Mouse (Mus musculus) limb, embryonic 13.5 days (tissue): ENCODE data around the gene Lef1. TPM values are rescaled to one million over a fixed set of nuclear protein-coding genes. Genes with fewer than 3 reads are reported as not detected.

Experiments
- ATAC-seq: fragments of 200-750 bp; cut with Nextera tagmentation; 2 replicates; pipeline ENCODE4 v1.8.0; 2017; ENCODE audit warnings: low read depth, moderate number of reproducible peaks, moderate TSS enrichment; ENCODE audit not compliant: low FRiP score
- H3K27ac ChIP-seq: fragments of 300-500 bp; sonication (generic); 2 replicates; pipeline ENCODE4 v1.5.1; 2015; ENCODE audit warnings: inconsistent platforms, mild to moderate bottlenecking, moderate library complexity
- H3K27me3 ChIP-seq: fragments of 300-500 bp; sonication (generic); 2 replicates; pipeline ENCODE4 v1.6.1; 2015; ENCODE audit warnings: mild to moderate bottlenecking, inconsistent platforms
- H3K36me3 ChIP-seq: fragments of 300-500 bp; sonication (generic); 2 replicates; pipeline ENCODE4 v1.6.1; 2015; ENCODE audit warnings: inconsistent platforms, mild to moderate bottlenecking, moderate library complexity
- H3K4me1 ChIP-seq: fragments of 300-500 bp; sonication (generic); 2 replicates; pipeline ENCODE4 v1.6.1; 2015; ENCODE audit warnings: inconsistent platforms
- H3K4me2 ChIP-seq: fragments of 300-500 bp; sonication (generic); replicated peaks from 2 replicates; pipeline ENCODE4 v1.6.1; 2015; ENCODE audit warnings: inconsistent platforms, mild to moderate bottlenecking, moderate library complexity
- H3K4me3 ChIP-seq: fragments of 300-500 bp; sonication (generic); 2 replicates; pipeline ENCODE4 v1.5.1; 2015; ENCODE audit warnings: moderate library complexity, mild to moderate bottlenecking, inconsistent platforms
- H3K9ac ChIP-seq: fragments of 300-500 bp; sonication (generic); 2 replicates; pipeline ENCODE4 v1.6.1; 2015; ENCODE audit warnings: mild to moderate bottlenecking, inconsistent platforms
- H3K9me3 ChIP-seq: fragments of 300-500 bp; sonication (generic); 2 replicates; pipeline ENCODE4 v1.6.1; 2016; ENCODE audit warnings: inconsistent platforms
- WGBS: fragments of 180-500 bp; shearing (Covaris S2); methylation state at CpG from one replicate; pipeline ENCODE4 v1.1.7; 2015; 5-methylcytosine and 5-hydroxymethylcytosine counted together
- polyA plus RNA-seq: library from polyadenylated mRNA; unstranded; fragments of >200 nt; fragmentation: Nextera tagmentation; extraction: Ambion mirVana; gene quantifications from 2 replicates; pipeline ENCODE4 v1.2.1, GENCODE M21; 2015

The Lef1 gene
- polyA plus RNA-seq, 1 experiment from 2014 or later: 52.0 TPM

DNA sequence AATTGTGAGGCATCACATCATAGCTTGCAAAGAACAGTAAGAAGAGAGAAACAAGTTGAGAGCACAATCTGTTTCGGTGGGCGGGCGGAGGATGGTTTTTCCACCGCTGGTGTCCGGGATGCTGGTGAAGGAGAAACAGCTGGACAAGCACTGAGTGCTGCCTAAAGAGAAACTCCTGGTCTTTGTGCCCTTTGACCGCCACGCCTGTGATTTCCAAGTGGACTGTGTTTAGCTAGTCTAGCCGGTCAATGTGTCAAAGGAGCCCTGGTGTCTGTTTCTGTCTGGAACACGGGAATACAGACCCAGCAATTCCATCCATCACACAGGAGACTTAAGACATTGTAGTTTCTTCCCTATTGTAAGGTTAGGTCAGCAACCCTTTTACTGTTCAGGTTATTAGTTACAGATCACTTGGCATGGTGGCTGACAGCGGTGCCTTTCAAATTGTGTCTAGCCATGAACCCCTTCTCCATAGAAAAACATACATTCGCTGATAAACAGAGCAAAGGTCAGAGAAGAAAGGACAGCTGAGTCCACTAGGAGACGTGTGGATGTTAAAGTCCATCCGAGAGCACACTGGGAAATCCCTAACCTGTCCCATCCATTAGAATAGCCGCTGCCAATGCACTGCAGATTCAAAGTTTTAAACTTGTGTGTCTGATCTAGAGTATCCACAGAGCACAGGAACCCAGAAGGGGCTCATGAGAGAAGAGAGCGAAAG is 153.7 kb downstream of the Lef1 start:
- H3K4me2 ChIP-seq: no peak overlapping the region
- peaks cover 15% of the 10 kb centered on the region for H3K9me3 ChIP-seq
- peaks cover 52% of the 10 kb centered on the region for H3K36me3 ChIP-seq
- H3K27ac ChIP-seq: no peak overlapping the region
- H3K4me1 ChIP-seq: peaks cover 16% of the 10 kb centered on the region; the same call in 1 of the 2 replicates
- no peak for ATAC-seq
- no peak overlapping the region for H3K4me3 ChIP-seq
- H3K9ac ChIP-seq: no peak overlapping the region
- H3K27me3 ChIP-seq: no peaks in the 10 kb centered on the region
- 89% methylated on average over 15 of the region's 15 CpGs for WGBS

DNA sequence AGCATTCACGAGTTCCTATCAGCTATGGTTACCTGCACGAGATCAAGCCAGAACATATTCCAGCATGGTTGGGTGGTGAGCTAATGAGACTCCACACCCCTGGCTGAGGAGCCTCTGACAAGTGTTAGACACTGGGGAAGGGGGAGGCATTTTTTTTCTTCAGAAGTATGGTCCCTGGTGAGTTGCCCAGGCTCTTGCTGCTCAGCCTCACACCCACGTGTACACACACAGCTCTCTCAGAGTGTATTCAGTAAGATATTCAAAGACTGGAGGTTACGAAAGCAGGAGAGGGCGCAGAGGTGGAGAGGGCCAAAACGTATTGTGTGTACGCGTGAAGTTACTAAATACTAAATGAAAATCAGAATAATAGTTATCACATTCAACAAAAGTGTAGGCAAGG is 155.2 kb downstream of the Lef1 start:
- Histone ChIP-seq H3K4me3 (no peak overlapping the region), H3K27me3 (no peaks in the 10 kb centered on the region), H3K36me3 (peaks cover 52% of the 10 kb centered on the region), H3K9me3 (peaks cover 13% of the 10 kb centered on the region), H3K9ac (no peak overlapping the region), H3K4me1 (peaks cover 30% of the 10 kb centered on the region), H3K4me2 (no peak overlapping the region), H3K27ac (no peak overlapping the region)
- no peak for ATAC-seq
- 87% methylated on average over 8 of the region's 8 CpGs for WGBS

- H3K27ac ChIP-seq: no peak overlapping the region
Measured at GRCm38 (mm10) chr3:131266366-131267050, 156.2 kb downstream of the Lef1 start.

DNA sequence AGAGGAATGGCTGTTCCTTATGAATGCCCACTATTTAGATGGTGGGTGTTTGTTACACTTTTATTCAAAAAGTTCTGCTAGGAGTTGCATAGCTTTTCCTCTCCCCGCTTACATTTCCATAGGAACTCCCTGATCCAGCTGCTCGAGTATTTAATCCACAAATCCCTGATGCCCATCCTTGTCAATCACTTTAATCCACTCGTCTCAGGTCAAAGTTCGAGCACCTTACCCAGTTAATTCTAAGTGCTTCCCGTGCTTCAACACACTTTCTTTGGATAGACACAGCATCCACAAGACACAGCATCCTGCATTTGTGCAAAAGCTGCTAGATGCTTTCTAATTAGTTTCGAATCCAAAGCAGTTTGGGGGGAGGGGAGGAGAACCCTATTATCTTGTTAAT is 160.1 kb downstream of the Lef1 start:
- Histone ChIP-seq H3K4me2 (peak overlapping the region; percentile 65), H3K27ac (no peak overlapping the region), H3K36me3 (peaks cover 9% of the 10 kb centered on the region), H3K9ac (0 out of 2 replicates have a peak overlapping the region, but pooled peaks have one; percentile 1), H3K4me3 (peak overlapping the region; percentile 78), H3K4me1 (peaks cover 48% of the 10 kb centered on the region), H3K27me3 (no peaks in the 10 kb centered on the region), H3K9me3 (no peaks in the 10 kb centered on the region)
- 56% methylated on average over 6 of the region's 6 CpGs for WGBS
- no peak for ATAC-seq

More at GRCm38 (mm10) chr3:131266366-131267050, 156.2 kb downstream of the Lef1 start:
- ATAC-seq: no peak
- Histone ChIP-seq H3K4me1 (peaks cover 38% of the 10 kb centered on the region), H3K4me2 (no peak overlapping the region), H3K9me3 (peaks cover 3% of the 10 kb centered on the region), H3K36me3 (peaks cover 44% of the 10 kb centered on the region), H3K27me3 (no peaks in the 10 kb centered on the region), H3K9ac (no peak overlapping the region), H3K4me3 (no peak overlapping the region)
- WGBS: 80% methylated on average over 3 of the region's 3 CpGs

- Histone ChIP-seq H3K27ac (peak overlapping the region; percentile 74; the same call in 1 of the 2 replicates), H3K36me3 (peaks cover 8% of the 10 kb centered on the region), H3K9ac (peak overlapping the region; percentile 80), H3K4me2 (peak overlapping the region; percentile 65), H3K27me3 (no peaks in the 10 kb centered on the region), H3K4me1 (peaks cover 47% of the 10 kb centered on the region), H3K9me3 (peaks cover 4% of the 10 kb centered on the region; the same call in 1 of the 2 replicates), H3K4me3 (peak overlapping the region; percentile 78)
- WGBS: 9% methylated on average over 8 of the region's 8 CpGs
- no peak for ATAC-seq
Measured at GRCm38 (mm10) chr3:131271157-131271556, 160.9 kb downstream of the Lef1 start.

DNA sequence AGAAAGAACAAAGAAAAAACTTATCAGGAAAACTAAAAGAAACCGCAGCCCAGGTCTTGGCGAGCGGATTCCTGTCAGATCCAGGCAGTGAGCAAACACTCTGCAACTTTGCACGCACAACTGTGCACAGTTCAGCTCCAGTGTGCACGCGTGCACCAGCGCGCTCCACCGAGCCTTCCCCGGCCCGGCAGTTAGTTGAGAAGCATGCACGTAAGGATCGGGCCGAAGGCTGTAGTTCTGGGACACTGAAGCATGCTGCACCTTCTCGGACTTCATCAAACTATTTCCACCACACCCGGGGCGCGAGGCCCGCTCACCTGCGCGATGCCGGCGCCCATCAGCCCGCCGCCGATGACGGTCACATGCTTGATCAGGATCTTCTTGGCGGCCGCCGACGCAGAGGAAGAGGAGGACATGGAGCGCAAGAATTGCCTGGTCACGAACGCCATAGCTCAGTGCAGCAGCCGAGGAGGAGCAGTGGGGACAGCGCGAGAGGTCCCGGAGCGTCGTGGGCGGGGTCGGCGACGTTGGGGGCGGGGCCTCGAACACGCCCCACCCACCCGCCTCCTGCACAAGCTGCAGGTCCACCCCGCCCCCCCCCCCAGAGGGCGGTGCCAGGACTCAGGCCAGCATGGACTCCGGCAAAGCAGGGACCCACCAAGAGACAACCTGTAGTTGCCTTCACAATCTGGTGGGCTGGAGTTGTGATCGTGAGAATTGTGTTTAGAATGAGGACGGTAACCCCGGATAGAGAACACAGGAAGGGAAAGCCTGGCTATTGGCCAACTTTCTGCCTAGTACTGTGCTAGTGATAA is 161.5 kb downstream of the Lef1 start, which contains the start of gene Hadh:
TSS of gene Hadh (minus strand) at position 543 of the 815 bp plus-strand sequence.
- H3K27me3 ChIP-seq: no peaks in the 10 kb centered on the region
- peak within 1 kb of the TSS; percentile 80 for H3K9ac ChIP-seq
- H3K27ac ChIP-seq: peak within 1 kb of the TSS; percentile 74
- H3K4me2 ChIP-seq: peak within 1 kb of the TSS; percentile 65
- H3K9me3 ChIP-seq: peaks cover 4% of the 10 kb centered on the region; the same call in 1 of the 2 replicates
- ATAC-seq: peak; percentile 90
- peaks cover 40% of the 10 kb centered on the region for H3K4me1 ChIP-seq
- peak within 1 kb of the TSS; percentile 78 for H3K4me3 ChIP-seq
- peaks cover 8% of the 10 kb centered on the region; the same call in 1 of the 2 replicates for H3K36me3 ChIP-seq
- under 1% methylated on average over 53 of the region's 54 CpGs for WGBS

DNA sequence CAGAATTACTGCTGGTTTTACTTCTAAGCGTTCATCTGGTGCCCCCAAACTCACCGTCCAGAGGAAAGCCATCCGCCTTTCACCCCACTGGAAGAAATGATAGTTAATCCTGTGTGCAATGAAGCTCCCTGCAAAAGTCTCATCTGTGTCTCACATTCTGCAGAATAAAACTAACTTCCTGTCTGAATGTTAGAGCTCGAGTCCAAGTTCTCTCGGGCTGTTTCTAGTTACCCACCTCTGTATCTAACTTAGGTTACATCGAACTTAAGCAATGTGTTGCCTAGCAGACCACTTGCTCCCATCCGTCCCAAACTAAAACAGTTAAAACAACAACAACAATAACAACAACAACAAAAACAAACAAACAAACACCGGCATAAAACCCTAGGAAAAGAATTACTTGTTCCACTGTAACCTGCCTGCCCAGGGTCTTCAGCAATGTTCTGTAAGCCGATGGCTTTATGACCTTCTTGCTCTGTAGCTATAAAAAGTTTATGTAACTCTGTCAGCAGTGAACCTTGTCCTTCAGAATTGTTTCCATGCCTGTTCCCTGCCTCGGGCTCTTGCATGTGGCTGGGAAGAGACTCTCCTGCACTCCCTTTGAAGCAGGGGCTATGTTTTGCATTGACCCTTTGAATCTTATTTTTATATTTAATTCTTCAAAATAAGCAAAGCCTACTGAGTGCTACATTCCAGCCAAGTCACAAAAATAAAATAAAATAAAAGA is 162.3 kb downstream of the Lef1 start:
- no peaks in the 10 kb centered on the region for H3K27me3 ChIP-seq
- H3K4me1 ChIP-seq: peaks cover 40% of the 10 kb centered on the region
- peak overlapping the region; percentile 65 for H3K4me2 ChIP-seq
- H3K9me3 ChIP-seq: peaks cover 4% of the 10 kb centered on the region; the same call in 1 of the 2 replicates
- peak overlapping the region; percentile 58 for H3K27ac ChIP-seq
- peak; percentile 19; the same call in 1 of the 2 replicates for ATAC-seq
- H3K36me3 ChIP-seq: no peaks in the 10 kb centered on the region
- WGBS: 16% methylated on average over 10 of the region's 10 CpGs
- peak overlapping the region; percentile 78 for H3K4me3 ChIP-seq
- H3K9ac ChIP-seq: peak overlapping the region; percentile 80; the same call in 1 of the 2 replicates

Other genes with a start within 250 kb of the Lef1 start
- 112 and 118 TPM in 2 replicates for gene Hadh, start 161.6 kb downstream of the Lef1 start, polyA plus RNA-seq
- gene Cyp2u1, start 192.8 kb downstream of the Lef1 start, polyA plus RNA-seq: 2.5 and 2.6 TPM in 2 replicates